Mouse (Mus musculus): ENCODE results near the gene Mrc2.

GRCm38 (mm10) chr11:105329962-105330361 lies 37.5 kb downstream of the Mrc2 start:
- no peak for TF ChIP-seq CTCF (conservative IDR thresholded peaks at IDR 0.05 in 1 of 2, IDR thresholded peaks at IDR 0.05 in 1 of 2; ENCODE audit: low read depth in 2 of 2, low read length in 2 of 2)
- no peak for TF ChIP-seq ZNF384 (IDR thresholded peaks at IDR 0.05; ENCODE audit: low read depth, low read length)
- TF ChIP-seq USF2 (conservative IDR thresholded peaks at IDR 0.05; ENCODE audit: low read depth, low read length): no peak
- no peak for TF ChIP-seq TBP (conservative IDR thresholded peaks at IDR 0.05; ENCODE audit: low read depth, low read length)
- no peak for TF ChIP-seq NELFE (IDR thresholded peaks at IDR 0.05; ENCODE audit: low read depth, low read length)
- no peak for TF ChIP-seq USF1 (IDR thresholded peaks at IDR 0.05; ENCODE audit: low read depth, low read length)
- no peak for TF ChIP-seq EP300 (IDR thresholded peaks at IDR 0.05; ENCODE audit: low read length)
- TF ChIP-seq SIN3A (IDR thresholded peaks at IDR 0.05; ENCODE audit: low read length): no peak
- no peak for TF ChIP-seq MYC (IDR thresholded peaks at IDR 0.05; ENCODE audit: low read depth, low read length)
- no peak for TF ChIP-seq MAX (IDR thresholded peaks at IDR 0.05; ENCODE audit: low read length)
